Mouse (Mus musculus) hindbrain, embryonic 10.5 days (tissue): Measurements from ENCODE around the gene S1pr5. TPM values are rescaled to one million over a fixed set of nuclear protein-coding genes. Genes with fewer than 3 reads are reported as not detected.
A peak's percentile ranks its signal among the peaks of the same experiment; 100 is the strongest.
"Not testable (repeated sequence)": the region's sequence is repeated elsewhere in the genome, so short reads cannot be mapped to it uniquely, and the experiment has no call there.

ENCODE experiments used
- DNase-seq: peaks from one replicate; pipeline ENCODE4 v3.0.0-alpha.2; 2017; ENCODE audit warnings: low spot score
- H3K27ac ChIP-seq: fragments of 300-500 bp; sonication (generic); 2 replicates; pipeline ENCODE4 v1.5.1; 2016; ENCODE audit warnings: mild to moderate bottlenecking, moderate library complexity
- H3K27me3 ChIP-seq: fragments of 300-500 bp; sonication (generic); 2 replicates; pipeline ENCODE4 v1.6.1; 2016; ENCODE audit warnings: mild to moderate bottlenecking; ENCODE audit not compliant: poor library complexity, insufficient read depth, severe bottlenecking
- H3K36me3 ChIP-seq: fragments of 300-500 bp; sonication (generic); 2 replicates; pipeline ENCODE4 v1.6.1; 2016; ENCODE audit warnings: mild to moderate bottlenecking, moderate library complexity
- H3K4me1 ChIP-seq: fragments of 300-500 bp; sonication (generic); replicated peaks from 2 replicates; pipeline ENCODE4 v1.6.1; 2016; ENCODE audit warnings: mild to moderate bottlenecking
- H3K4me3 ChIP-seq: fragments of 300-500 bp; sonication (generic); 2 replicates; pipeline ENCODE4 v1.5.1; 2016; ENCODE audit warnings: mild to moderate bottlenecking, moderate library complexity
- H3K9me3 ChIP-seq: fragments of 300-500 bp; sonication (generic); 2 replicates; pipeline ENCODE4 v1.6.1; 2016; ENCODE audit warnings: mild to moderate bottlenecking, moderate library complexity
- WGBS: fragments of 180-500 bp; shearing (Covaris S2); methylation state at CpG from one replicate; pipeline ENCODE4 v1.1.7; 2016; 5-methylcytosine and 5-hydroxymethylcytosine counted together
- polyA plus RNA-seq: library from polyadenylated mRNA; unstranded; fragments of >200 nt; fragmentation: Nextera tagmentation; extraction: Ambion mirVana; gene quantifications from 2 replicates; pipeline ENCODE4 v1.2.1, GENCODE M21; 2016

S1pr5 gene
- polyA plus RNA-seq, 1 experiment from 2014 or later, result 0.35 TPM

GRCm38 (mm10) chr9:21225415-21225758 is 22.9 kb downstream of the S1pr5 start:
- Histone ChIP-seq H3K27me3 (peaks cover 26% of the 10 kb centered on the region), H3K27ac (0 out of 2 replicates have a peak overlapping the region, but pooled peaks have one; percentile 35), H3K36me3 (peaks cover 17% of the 10 kb centered on the region), H3K4me3 (peak overlapping the region; percentile 41), H3K9me3 (peaks cover 4% of the 10 kb centered on the region), H3K4me1 (peaks cover 31% of the 10 kb centered on the region)
- DNase-seq, result no peak
- 13% methylated on average over 7 of the region's 7 CpGs for whole genome bisulfite sequencing

GRCm38 (mm10) chr9:21224576-21225414 is 23.4 kb downstream of the S1pr5 start:
- H3K27ac ChIP-seq, result peak overlapping the region; percentile 35; the same call in 1 of the 2 replicates
- 21% methylated on average over 26 of the region's 26 CpGs for WGBS
- H3K9me3 ChIP-seq, result peaks cover 4% of the 10 kb centered on the region
- peaks cover 11% of the 10 kb centered on the region for H3K36me3 ChIP-seq
- DNase-seq, result no peak
- peak overlapping the region; percentile 41 for H3K4me3 ChIP-seq
- H3K4me1 ChIP-seq, result peaks cover 32% of the 10 kb centered on the region
- peaks cover 26% of the 10 kb centered on the region for H3K27me3 ChIP-seq

GRCm38 (mm10) chr9:21223906-21224305 is 24.3 kb downstream of the S1pr5 start:
- Histone ChIP-seq H3K27ac (no peak overlapping the region), H3K27me3 (peaks cover 26% of the 10 kb centered on the region), H3K9me3 (peaks cover 4% of the 10 kb centered on the region), H3K36me3 (0 out of 2 replicates have a peak, but pooled peaks cover 2% of the 10 kb centered on the region), H3K4me3 (no peak overlapping the region), H3K4me1 (peaks cover 32% of the 10 kb centered on the region)
- no peak for DNase-seq
- WGBS, result 92% methylated on average over 6 of the region's 6 CpGs

- not testable (repeated sequence) for DNase-seq, H3K36me3 ChIP-seq, H3K9me3 ChIP-seq, H3K4me3 ChIP-seq, H3K27ac ChIP-seq
- Histone ChIP-seq H3K4me1 (peaks cover 32% of the 10 kb centered on the region), H3K27me3 (peaks cover 26% of the 10 kb centered on the region)
- WGBS, result 89% methylated on average over 2 of the region's 2 CpGs
These were observed 24.8 kb downstream of the S1pr5 start for GRCm38 (mm10) chr9:21223490-21223889.

GRCm38 (mm10) chr9:21221383-21221929 is 26.8 kb downstream of the S1pr5 start:
- H3K36me3 ChIP-seq, result no peaks in the 10 kb centered on the region
- H3K4me3 ChIP-seq, result peak overlapping the region; percentile 40; the same call in 1 of the 2 replicates
- H3K27me3 ChIP-seq, result peaks cover 20% of the 10 kb centered on the region
- peaks cover 32% of the 10 kb centered on the region for H3K4me1 ChIP-seq
- peaks cover 4% of the 10 kb centered on the region for H3K9me3 ChIP-seq
- 16% methylated on average over 7 of the region's 7 CpGs for WGBS
- peak; percentile 37 for DNase-seq
- H3K27ac ChIP-seq, result no peak overlapping the region

GRCm38 (mm10) chr9:21220490-21221382 is 27.5 kb downstream of the S1pr5 start:
- H3K4me1 ChIP-seq, result peaks cover 39% of the 10 kb centered on the region
- H3K4me3 ChIP-seq, result peak overlapping the region; percentile 40
- peak overlapping the region; percentile 57; the same call in 1 of the 2 replicates for H3K27ac ChIP-seq
- H3K27me3 ChIP-seq, result peaks cover 16% of the 10 kb centered on the region
- peak; percentile 90 for DNase-seq
- H3K36me3 ChIP-seq, result no peaks in the 10 kb centered on the region
- peaks cover 4% of the 10 kb centered on the region for H3K9me3 ChIP-seq
- 15% methylated on average over 21 of the region's 21 CpGs for WGBS

GRCm38 (mm10) chr9:21219820-21220219 is 28.4 kb downstream of the S1pr5 start:
- no peak overlapping the region for H3K4me3 ChIP-seq
- H3K9me3 ChIP-seq, result peaks cover 4% of the 10 kb centered on the region
- peaks cover 10% of the 10 kb centered on the region for H3K27me3 ChIP-seq
- 55% methylated on average over 3 of the region's 3 CpGs for WGBS
- H3K27ac ChIP-seq, result no peak overlapping the region
- H3K4me1 ChIP-seq, result peaks cover 31% of the 10 kb centered on the region
- DNase-seq, result no peak
- H3K36me3 ChIP-seq, result no peaks in the 10 kb centered on the region

GRCm38 (mm10) chr9:21216050-21216841 is 32.0 kb downstream of the S1pr5 start:
- peak; percentile 53 for DNase-seq
- Histone ChIP-seq H3K9me3 (no peaks in the 10 kb centered on the region), H3K27me3 (peaks cover 14% of the 10 kb centered on the region), H3K36me3 (no peaks in the 10 kb centered on the region; the same call in 1 of the 2 replicates), H3K4me1 (peaks cover 34% of the 10 kb centered on the region), H3K27ac (peak overlapping the region; percentile 83), H3K4me3 (peak overlapping the region; percentile 9; the same call in 1 of the 2 replicates)
- 69% methylated on average over 25 of the region's 25 CpGs for WGBS

- Histone ChIP-seq H3K9me3 (no peaks in the 10 kb centered on the region), H3K27ac (no peak overlapping the region), H3K4me1 (peaks cover 32% of the 10 kb centered on the region), H3K4me3 (no peak overlapping the region), H3K27me3 (peaks cover 14% of the 10 kb centered on the region), H3K36me3 (no peaks in the 10 kb centered on the region; the same call in 1 of the 2 replicates)
- WGBS, result 38% methylated on average over 7 of the region's 7 CpGs
- peak; percentile 51 for DNase-seq
These were observed 34.5 kb downstream of the S1pr5 start for GRCm38 (mm10) chr9:21213617-21214190.

GRCm38 (mm10) chr9:21211624-21212023 is 36.6 kb downstream of the S1pr5 start:
- H3K4me3 ChIP-seq, result no peak overlapping the region
- H3K27ac ChIP-seq, result no peak overlapping the region
- H3K36me3 ChIP-seq, result no peaks in the 10 kb centered on the region; the same call in 1 of the 2 replicates
- peaks cover 22% of the 10 kb centered on the region for H3K4me1 ChIP-seq
- no peak for DNase-seq
- H3K9me3 ChIP-seq, result no peaks in the 10 kb centered on the region
- WGBS, result 85% methylated on average over 7 of the region's 7 CpGs
- peaks cover 7% of the 10 kb centered on the region for H3K27me3 ChIP-seq

- no peak for DNase-seq
- Histone ChIP-seq H3K4me3 (no peak overlapping the region), H3K9me3 (no peaks in the 10 kb centered on the region), H3K27ac (no peak overlapping the region), H3K36me3 (no peaks in the 10 kb centered on the region; the same call in 1 of the 2 replicates), H3K27me3 (peaks cover 4% of the 10 kb centered on the region; the same call in 1 of the 2 replicates), H3K4me1 (peaks cover 14% of the 10 kb centered on the region)
- 69% methylated on average over 6 of the region's 6 CpGs for WGBS
These were observed 37.4 kb downstream of the S1pr5 start for GRCm38 (mm10) chr9:21210821-21211220.
